Mouse (Mus musculus) liver, embryonic 16.5 days (tissue): Measurements from ENCODE around the gene Cltrn. TPM values are rescaled to one million over a fixed set of nuclear protein-coding genes. Genes with fewer than 3 reads are reported as not detected.

Source experiments
- ATAC-seq: fragments of 200-750 bp; cut with Nextera tagmentation; 2 replicates; pipeline ENCODE4 v1.8.0; 2017; ENCODE audit warnings: low read depth, mild to moderate bottlenecking, moderate number of reproducible peaks, moderate library complexity
- H3K27ac ChIP-seq: fragments of 300-500 bp; sonication (generic); 2 replicates; pipeline ENCODE4 v1.5.1; 2014; ENCODE audit warnings: mild to moderate bottlenecking, low read length
- H3K27me3 ChIP-seq: fragments of 300-500 bp; sonication (generic); 2 replicates; pipeline ENCODE4 v1.6.1; 2014; ENCODE audit warnings: low read depth, low read length, mixed read lengths; ENCODE audit not compliant: control insufficient read depth, insufficient read depth
- H3K36me3 ChIP-seq: fragments of 300-500 bp; sonication (generic); 2 replicates; pipeline ENCODE4 v1.6.1; 2014; ENCODE audit warnings: mild to moderate bottlenecking; ENCODE audit not compliant: control insufficient read depth, insufficient read depth
- H3K4me1 ChIP-seq: fragments of 300-500 bp; sonication (generic); 2 replicates; pipeline ENCODE4 v1.6.1; 2014; ENCODE audit warnings: low read depth, low read length, mixed read lengths; ENCODE audit not compliant: control insufficient read depth
- H3K4me2 ChIP-seq: fragments of 300-500 bp; sonication (generic); 2 replicates; pipeline ENCODE4 v1.6.1; 2014; ENCODE audit warnings: low read depth, low read length, mixed read lengths
- H3K4me3 ChIP-seq: fragments of 300-500 bp; sonication (generic); 2 replicates; pipeline ENCODE4 v1.5.1; 2014; ENCODE audit warnings: low read depth, mild to moderate bottlenecking, low read length
- H3K9ac ChIP-seq: fragments of 300-500 bp; sonication (generic); 2 replicates; pipeline ENCODE4 v1.6.1; 2014; ENCODE audit warnings: low read depth, low read length
- H3K9me3 ChIP-seq: fragments of 300-500 bp; sonication (generic); replicated peaks from 2 replicates; pipeline ENCODE4 v1.6.1; 2016; ENCODE audit warnings: low read length; ENCODE audit not compliant: control insufficient read depth
- WGBS: fragments of 180-500 bp; shearing (Covaris S2); extraction: QIAGEN DNeasy Blood & Tissue Kit; methylation state at CpG from one replicate; pipeline ENCODE4 v1.1.7; 2014; ENCODE audit not compliant: insufficient replicate concordance; 5-methylcytosine and 5-hydroxymethylcytosine counted together
- polyA plus RNA-seq: library from polyadenylated mRNA; unstranded; fragments of >200 nt; fragmentation: Nextera tagmentation; extraction: Ambion mirVana; gene quantifications from 2 replicates; pipeline ENCODE4 v1.2.1, GENCODE M21; 2015

Cltrn gene
- polyA plus RNA-seq, 1 experiment from 2014 or later: 1.3 TPM

GRCm38 (mm10) chrX:164111146-164111545 is 22.5 kb downstream of the Cltrn start:
- H3K4me3 ChIP-seq: no peak overlapping the region
- H3K27ac ChIP-seq: no peak overlapping the region
- no peaks in the 10 kb centered on the region for H3K36me3 ChIP-seq
- no peaks in the 10 kb centered on the region for H3K27me3 ChIP-seq
- H3K9me3 ChIP-seq: no peaks in the 10 kb centered on the region
- H3K4me1 ChIP-seq: no peaks in the 10 kb centered on the region
- H3K4me2 ChIP-seq: no peak overlapping the region
- H3K9ac ChIP-seq: no peak overlapping the region
- WGBS: 49% methylated on average over 3 of the region's 3 CpGs
- ATAC-seq: no peak

GRCm38 (mm10) chrX:164113744-164114143 is 25.1 kb downstream of the Cltrn start:
- H3K27me3 ChIP-seq: no peaks in the 10 kb centered on the region
- WGBS: 65% methylated on average over 6 of the region's 6 CpGs
- no peaks in the 10 kb centered on the region for H3K4me1 ChIP-seq
- H3K9ac ChIP-seq: no peak overlapping the region
- H3K36me3 ChIP-seq: no peaks in the 10 kb centered on the region
- H3K4me3 ChIP-seq: no peak overlapping the region
- ATAC-seq: no peak
- no peak overlapping the region for H3K4me2 ChIP-seq
- H3K9me3 ChIP-seq: no peaks in the 10 kb centered on the region
- no peak overlapping the region for H3K27ac ChIP-seq

- Histone ChIP-seq H3K9me3 (no peaks in the 10 kb centered on the region), H3K36me3 (no peaks in the 10 kb centered on the region), H3K4me3 (no peak overlapping the region), H3K27ac (no peak overlapping the region), H3K27me3 (no peaks in the 10 kb centered on the region; the same call in 1 of the 2 replicates), H3K4me2 (no peak overlapping the region), H3K9ac (no peak overlapping the region), H3K4me1 (no peaks in the 10 kb centered on the region)
- 65% methylated on average over 3 of the region's 3 CpGs for WGBS
- ATAC-seq: no peak
Observed at GRCm38 (mm10) chrX:164123942-164124341, 35.3 kb downstream of the Cltrn start.

- no peak overlapping the region for H3K9ac ChIP-seq
- no peak overlapping the region for H3K4me3 ChIP-seq
- 91% methylated on average over 3 of the region's 3 CpGs for WGBS
- no peak overlapping the region for H3K4me2 ChIP-seq
- no peaks in the 10 kb centered on the region for H3K36me3 ChIP-seq
- no peaks in the 10 kb centered on the region for H3K9me3 ChIP-seq
- H3K27ac ChIP-seq: no peak overlapping the region
- no peak for ATAC-seq
- no peaks in the 10 kb centered on the region for H3K4me1 ChIP-seq
- H3K27me3 ChIP-seq: peaks cover 4% of the 10 kb centered on the region; the same call in 1 of the 2 replicates
Observed at GRCm38 (mm10) chrX:164133531-164133930, 44.9 kb downstream of the Cltrn start.

GRCm38 (mm10) chrX:164135304-164135818 is 46.7 kb downstream of the Cltrn start:
- ATAC-seq: no peak
- Histone ChIP-seq H3K4me2 (no peak overlapping the region), H3K27ac (no peak overlapping the region), H3K27me3 (peaks cover 4% of the 10 kb centered on the region; the same call in 1 of the 2 replicates), H3K4me1 (no peaks in the 10 kb centered on the region), H3K4me3 (no peak overlapping the region), H3K36me3 (no peaks in the 10 kb centered on the region), H3K9me3 (no peaks in the 10 kb centered on the region), H3K9ac (no peak overlapping the region)
- WGBS: 62% methylated on average over 4 of the region's 4 CpGs

- ATAC-seq: no peak
- 65% methylated on average over 2 of the region's 2 CpGs for WGBS
- H3K4me2 ChIP-seq: no peak within 1 kb of the TSS
- H3K36me3 ChIP-seq: no peaks in the 10 kb centered on the region
- H3K4me1 ChIP-seq: no peaks in the 10 kb centered on the region
- no peaks in the 10 kb centered on the region for H3K9me3 ChIP-seq
- no peak within 1 kb of the TSS for H3K4me3 ChIP-seq
- H3K27ac ChIP-seq: no peak within 1 kb of the TSS
- H3K27me3 ChIP-seq: peaks cover 4% of the 10 kb centered on the region
- no peak within 1 kb of the TSS for H3K9ac ChIP-seq
Observed at GRCm38 (mm10) chrX:164139032-164139431, 50.4 kb downstream of the Cltrn start, which contains the start of gene Ace2. Gene Ace2 (plus strand): TSS chrX:164139332.

GRCm38 (mm10) chrX:164145463-164146250 is 57.0 kb downstream of the Cltrn start:
- Histone ChIP-seq H3K4me2 (no peak overlapping the region), H3K27ac (peak overlapping the region; percentile 77), H3K4me3 (no peak overlapping the region), H3K27me3 (no peaks in the 10 kb centered on the region; the same call in none of the 2 replicates), H3K36me3 (no peaks in the 10 kb centered on the region), H3K9ac (no peak overlapping the region), H3K9me3 (no peaks in the 10 kb centered on the region), H3K4me1 (peaks cover 9% of the 10 kb centered on the region)
- peak; percentile 91 for ATAC-seq
- 56% methylated on average over 6 of the region's 6 CpGs for WGBS

GRCm38 (mm10) chrX:164152703-164153102 is 64.1 kb downstream of the Cltrn start:
- H3K36me3 ChIP-seq: no peaks in the 10 kb centered on the region
- 44% methylated on average over 2 of the region's 2 CpGs for WGBS
- H3K4me1 ChIP-seq: no peaks in the 10 kb centered on the region
- H3K4me2 ChIP-seq: no peak overlapping the region
- no peak overlapping the region for H3K9ac ChIP-seq
- H3K9me3 ChIP-seq: no peaks in the 10 kb centered on the region
- H3K27ac ChIP-seq: no peak overlapping the region
- no peaks in the 10 kb centered on the region; the same call in 1 of the 2 replicates for H3K27me3 ChIP-seq
- no peak for ATAC-seq
- H3K4me3 ChIP-seq: no peak overlapping the region

- Histone ChIP-seq H3K9me3 (no peaks in the 10 kb centered on the region), H3K4me3 (no peak overlapping the region), H3K4me1 (no peaks in the 10 kb centered on the region), H3K27me3 (no peaks in the 10 kb centered on the region; the same call in 1 of the 2 replicates), H3K4me2 (no peak overlapping the region), H3K9ac (no peak overlapping the region), H3K36me3 (no peaks in the 10 kb centered on the region), H3K27ac (no peak overlapping the region)
- no peak for ATAC-seq
Observed at GRCm38 (mm10) chrX:164153606-164154005, 65.0 kb downstream of the Cltrn start.
